Mouse (Mus musculus) thymus, adult 2 months (tissue): ENCODE data around the gene Tnrc6b. TPM values are rescaled to one million over a fixed set of nuclear protein-coding genes. Genes with fewer than 3 reads are reported as not detected.

Experiments used
- DNase-seq: peaks from one replicate; pipeline ENCODE4 v3.0.0; 2021
- H3K27ac ChIP-seq: fragments of 200-500 bp; 2 replicates; pipeline ENCODE4 v1.5.1; 2012; ENCODE audit warnings: low read length, control low read depth; ENCODE audit not compliant: control insufficient read depth, insufficient read depth
- H3K27me3 ChIP-seq: fragments of 200-500 bp; 2 replicates; pipeline ENCODE4 v1.6.1; 2012; ENCODE audit warnings: mild to moderate bottlenecking, low read length, moderate library complexity, mixed read lengths; ENCODE audit not compliant: control insufficient read depth, insufficient read depth
- H3K36me3 ChIP-seq: fragments of 200-500 bp; 2 replicates; pipeline ENCODE4 v1.6.1; 2012; ENCODE audit warnings: mild to moderate bottlenecking, low read length, moderate library complexity; ENCODE audit not compliant: control insufficient read depth, insufficient read depth
- H3K4me1 ChIP-seq: fragments of 200-500 bp; replicated peaks from 2 replicates; pipeline ENCODE4 v1.6.1; 2012; ENCODE audit warnings: low read length; ENCODE audit not compliant: control insufficient read depth, insufficient read depth
- H3K4me3 ChIP-seq: fragments of 200-500 bp; 2 replicates; pipeline ENCODE4 v1.5.1; 2012; ENCODE audit warnings: mild to moderate bottlenecking, low read length, control low read depth, moderate library complexity; ENCODE audit not compliant: control insufficient read depth, insufficient read depth
- CTCF ChIP-seq: fragments of 200-500 bp; IDR thresholded peaks from 2 replicates; pipeline ENCODE4 v1.5.1; 2012; ENCODE audit warnings: mild to moderate bottlenecking, control low read depth, low read length, moderate library complexity, borderline replicate concordance; ENCODE audit not compliant: control insufficient read depth, poor library complexity, insufficient read depth; ENCODE audit errors: extremely low read depth
- POLR2A ChIP-seq: fragments of 200-500 bp; IDR thresholded peaks from 2 replicates; pipeline ENCODE4 v1.6.1; 2012; ENCODE audit warnings: mild to moderate bottlenecking, low read length, control low read depth, moderate library complexity; ENCODE audit not compliant: control insufficient read depth, poor library complexity, insufficient read depth; ENCODE audit errors: extremely low read depth
- WGBS: fragments of 180-500 bp; shearing (Covaris S2); methylation state at CpG from one replicate; pipeline ENCODE4 v1.1.7; 2018; 5-methylcytosine and 5-hydroxymethylcytosine counted together
- polyA plus RNA-seq: library from polyadenylated mRNA; depleted of rRNA; stranded (reverse); fragments of >200 nt; gene quantifications from 2 replicates; pipeline ENCODE4 v1.2.3, GENCODE M21; 2012

The Tnrc6b gene
- polyA plus RNA-seq, 1 experiment: 57.9 TPM

GRCm38 (mm10) chr15:80683990-80684389, 27.1 kb upstream of the Tnrc6b start:
- TF ChIP-seq POLR2A: no peak
- no peak for TF ChIP-seq CTCF
- H3K36me3 ChIP-seq: no peaks in the 10 kb centered on the region
- no peak for DNase-seq
- H3K27ac ChIP-seq: no peak overlapping the region
- WGBS: 89% methylated on average over 3 of the region's 3 CpGs
- no peaks in the 10 kb centered on the region for H3K27me3 ChIP-seq
- peaks cover 47% of the 10 kb centered on the region for H3K4me1 ChIP-seq
- H3K4me3 ChIP-seq: no peak overlapping the region

- no peaks in the 10 kb centered on the region for H3K27me3 ChIP-seq
- H3K27ac ChIP-seq: peak overlapping the region; percentile 7; the same call in 1 of the 2 replicates
- TF ChIP-seq CTCF: no peak
- TF ChIP-seq POLR2A: no peak
- no peak for DNase-seq
- peaks cover 47% of the 10 kb centered on the region for H3K4me1 ChIP-seq
- H3K36me3 ChIP-seq: no peaks in the 10 kb centered on the region
- WGBS: 60% methylated on average over 8 of the region's 8 CpGs
- H3K4me3 ChIP-seq: no peak overlapping the region
Measured at GRCm38 (mm10) chr15:80684786-80685602, 26.1 kb upstream of the Tnrc6b start.

- 86% methylated on average over 7 of the region's 7 CpGs for WGBS
- TF ChIP-seq POLR2A (no peak), CTCF (no peak)
- Histone ChIP-seq H3K27ac (no peak overlapping the region), H3K27me3 (no peaks in the 10 kb centered on the region), H3K36me3 (no peaks in the 10 kb centered on the region), H3K4me3 (no peak overlapping the region), H3K4me1 (peaks cover 45% of the 10 kb centered on the region)
- DNase-seq: no peak
Measured at GRCm38 (mm10) chr15:80685603-80685895, 25.6 kb upstream of the Tnrc6b start.

GRCm38 (mm10) chr15:80688536-80688935, 22.6 kb upstream of the Tnrc6b start:
- no peak for TF ChIP-seq POLR2A
- TF ChIP-seq CTCF: no peak
- Histone ChIP-seq H3K4me1 (peaks cover 23% of the 10 kb centered on the region), H3K4me3 (no peak overlapping the region), H3K27ac (no peak overlapping the region), H3K27me3 (no peaks in the 10 kb centered on the region), H3K36me3 (no peaks in the 10 kb centered on the region)
- whole genome bisulfite sequencing: 96% methylated on average over 7 of the region's 7 CpGs
- DNase-seq: no peak

- DNase-seq: no peak
- TF ChIP-seq CTCF (no peak), POLR2A (no peak)
- no peak overlapping the region for H3K27ac ChIP-seq
- H3K4me3 ChIP-seq: no peak overlapping the region
- peaks cover 41% of the 10 kb centered on the region for H3K4me1 ChIP-seq
- H3K36me3 ChIP-seq: no peaks in the 10 kb centered on the region
- H3K27me3 ChIP-seq: no peaks in the 10 kb centered on the region
- 91% methylated on average over 3 of the region's 3 CpGs for WGBS
Measured at GRCm38 (mm10) chr15:80693492-80693891, 17.6 kb upstream of the Tnrc6b start.

- Histone ChIP-seq H3K27ac (no peak overlapping the region), H3K27me3 (no peaks in the 10 kb centered on the region), H3K4me1 (peaks cover 48% of the 10 kb centered on the region), H3K4me3 (no peak overlapping the region), H3K36me3 (no peaks in the 10 kb centered on the region)
- WGBS: 46% methylated on average over 11 of the region's 11 CpGs
- TF ChIP-seq CTCF: peak; percentile 81
- TF ChIP-seq POLR2A: no peak
- DNase-seq: peak; percentile 77
Measured at GRCm38 (mm10) chr15:80694125-80694910, 16.8 kb upstream of the Tnrc6b start.

GRCm38 (mm10) chr15:80697564-80697963, 13.5 kb upstream of the Tnrc6b start:
- no peaks in the 10 kb centered on the region for H3K27me3 ChIP-seq
- peak overlapping the region; percentile 94 for H3K27ac ChIP-seq
- TF ChIP-seq POLR2A: 0 out of 2 replicates have a peak, but pooled peaks have one; percentile 54
- peak; percentile 11; the same call in 1 of the 2 replicates for TF ChIP-seq CTCF
- peaks cover 56% of the 10 kb centered on the region for H3K4me1 ChIP-seq
- no peak overlapping the region for H3K4me3 ChIP-seq
- DNase-seq: peak; percentile 81
- 5% methylated on average over 5 of the region's 5 CpGs for WGBS
- H3K36me3 ChIP-seq: no peaks in the 10 kb centered on the region
